Mouse (Mus musculus) monocyte, adult 5-6 weeks (primary cell): Measurements from ENCODE around the gene Grk4. TPM values are rescaled to one million over a fixed set of nuclear protein-coding genes. Genes with fewer than 3 reads are reported as not detected.

Experiments used
- ATAC-seq: fragments of 153-309, 156-312 bp; replicated peaks from 2 replicates; pipeline ENCODE4 v1.8.0; 2017; ENCODE audit warnings: mild to moderate bottlenecking; ENCODE audit not compliant: low TSS enrichment, insufficient number of reproducible peaks, severe bottlenecking, poor library complexity, low FRiP score
- total RNA-seq: library from RNA; stranded (forward); fragments of 200-1000, 200-491, 200-594 nt; gene quantifications from 3 replicates; pipeline ENCODE4 v1.2.3, GENCODE M21; 2017

Grk4 gene
- 2.9 to 12.9 TPM (median 4.2 TPM) in 3 replicates for total RNA-seq

DNA sequence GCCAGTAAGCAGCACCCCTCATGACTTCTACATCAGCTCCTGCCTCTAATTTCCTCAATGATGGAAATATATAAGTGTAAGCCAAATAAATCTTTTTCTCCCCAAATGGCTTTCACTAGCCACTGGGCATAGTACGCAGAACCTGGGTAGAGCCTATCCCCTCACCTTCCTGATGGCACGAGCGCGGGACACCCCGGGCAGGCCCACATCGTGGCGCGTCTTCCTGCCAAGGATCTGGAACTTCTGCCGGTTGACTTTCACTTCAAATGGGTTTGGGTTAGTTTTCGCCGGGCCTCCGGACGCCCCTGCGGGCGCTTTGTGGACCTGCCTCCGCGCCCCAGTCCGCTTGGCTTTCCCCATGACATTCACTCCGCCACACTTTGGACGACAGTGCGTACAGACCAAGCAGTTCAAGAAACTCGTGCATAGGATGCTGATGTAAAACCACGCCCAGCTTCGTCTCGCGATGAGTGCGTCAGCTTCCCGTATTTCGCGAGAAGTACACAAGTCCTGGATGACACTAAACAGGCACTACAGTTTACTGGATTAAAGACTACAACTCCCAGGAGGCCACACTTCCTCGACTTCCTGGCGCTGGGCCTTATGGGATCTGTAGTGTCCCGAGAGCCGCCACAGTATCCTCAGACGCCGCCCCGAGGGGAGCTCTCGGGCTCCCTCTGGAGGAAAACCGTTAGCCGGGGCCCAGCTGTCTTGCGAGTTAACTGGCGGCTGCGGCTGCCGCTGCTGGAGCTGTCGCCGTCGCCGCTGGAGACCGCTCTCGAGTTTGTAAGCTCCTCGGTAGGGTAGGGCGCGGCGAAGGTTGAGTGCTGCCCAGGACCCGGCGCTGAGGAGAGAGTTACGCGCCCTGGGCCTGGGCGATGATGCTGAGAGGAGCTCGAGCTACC, at the start of gene Grk4, which contains the start of gene Nop14:
Gene Grk4 (plus strand): TSS at position 694 of the 905 bp plus-strand sequence.
Gene Nop14 (minus strand): TSS at position 463 of the 905 bp plus-strand sequence.
- ATAC-seq, result peak; percentile 99

DNA sequence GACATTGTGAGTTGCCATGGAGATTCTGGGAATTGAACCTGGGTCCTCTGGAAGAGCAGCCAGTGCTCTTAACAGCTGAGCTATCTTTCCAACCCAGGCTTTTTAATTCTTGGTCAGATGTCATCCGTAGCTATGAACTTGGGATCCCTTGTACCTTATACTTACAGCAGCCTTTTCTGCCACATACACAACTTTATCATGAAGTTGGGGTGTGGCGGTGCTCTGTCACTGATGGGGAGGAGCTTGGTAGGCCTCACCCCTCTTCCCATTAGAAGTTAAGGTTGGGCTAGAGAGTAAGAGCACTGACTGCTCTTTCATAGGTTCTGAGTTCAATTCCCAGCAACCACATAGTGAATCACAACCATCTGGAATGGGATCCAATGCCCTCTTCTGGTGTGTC, 27.2 kb upstream of the Grk4 start:
- ATAC-seq, result no peak

DNA sequence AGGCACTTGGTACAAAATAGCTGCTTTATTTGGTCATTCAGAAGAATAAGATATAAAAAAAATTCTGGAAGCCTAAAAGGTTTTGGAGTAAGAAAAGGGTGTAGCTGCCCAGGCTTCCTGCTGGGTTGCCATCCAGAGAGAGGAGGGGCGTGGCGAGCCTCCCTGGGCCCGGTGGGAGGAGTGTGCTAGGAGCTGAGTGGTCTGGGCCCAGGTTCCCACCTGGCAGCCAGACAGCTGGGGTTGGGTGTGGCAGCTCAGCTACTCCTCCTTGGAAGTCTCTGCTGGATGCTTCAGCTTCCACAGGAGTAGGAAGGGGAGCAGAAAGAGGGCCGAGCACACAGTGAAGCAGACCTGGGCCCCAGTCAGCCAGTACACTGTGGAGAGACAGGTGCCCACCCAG, 26.5 kb upstream of the Grk4 start:
- ATAC-seq, result no peak

DNA sequence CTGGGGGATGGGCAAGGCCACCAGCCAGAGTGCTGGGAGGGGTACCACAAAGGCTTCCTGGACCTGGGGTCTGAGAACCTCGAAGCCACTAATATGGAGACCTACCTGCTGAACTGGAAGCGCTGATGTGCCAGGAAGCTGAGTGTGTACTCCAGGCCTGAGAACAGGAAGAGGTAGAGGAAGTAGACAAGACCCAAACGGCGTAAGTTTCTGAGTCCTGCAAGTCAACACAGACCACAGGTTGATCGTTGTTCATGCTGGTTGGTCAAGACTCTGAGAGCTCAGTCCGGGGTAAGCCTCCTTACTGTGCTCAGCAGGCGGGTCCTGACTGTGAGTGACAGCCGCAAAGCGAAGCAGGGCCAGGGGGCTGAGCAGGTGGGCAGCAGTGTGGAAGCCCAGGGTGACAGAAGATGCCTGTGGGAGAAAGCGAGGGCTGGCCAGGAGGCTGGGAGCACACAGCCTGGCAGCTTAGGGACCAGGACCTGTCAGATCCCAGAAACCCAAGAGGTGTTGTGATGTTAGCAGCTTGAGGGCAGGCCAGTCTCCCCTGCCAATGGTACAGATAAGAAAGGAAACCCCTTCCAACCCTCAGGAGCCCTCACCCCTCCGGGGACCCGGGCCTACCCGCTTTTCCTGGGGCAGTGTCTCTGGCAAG, 25.3 kb upstream of the Grk4 start:
- ATAC-seq, result no peak

DNA sequence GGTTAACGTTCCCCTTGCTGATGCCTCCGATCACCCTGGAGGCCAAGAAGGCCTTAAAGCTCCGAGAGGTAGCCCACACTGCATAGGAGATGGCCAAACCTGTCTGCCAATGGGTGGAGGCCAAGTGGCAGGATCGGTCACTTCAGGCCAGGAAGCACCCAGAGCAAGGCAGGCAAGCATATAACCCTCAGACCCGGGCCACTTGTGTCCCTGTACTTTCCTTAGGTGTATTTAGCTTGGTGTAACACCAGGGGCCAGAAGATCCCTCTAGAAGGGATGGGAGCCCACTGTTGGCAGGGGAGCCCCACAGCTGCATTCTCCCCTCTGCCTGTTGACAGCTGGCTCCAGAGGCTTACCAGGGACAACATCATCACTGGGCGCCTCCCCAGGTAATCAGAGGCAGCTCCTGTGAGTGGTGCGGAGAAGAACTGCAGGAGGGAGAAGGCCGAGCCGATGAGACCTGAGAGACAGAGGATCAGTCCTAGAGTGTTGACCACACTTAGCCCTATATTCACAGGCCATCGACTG, 24.4 kb upstream of the Grk4 start:
- no peak for ATAC-seq

DNA sequence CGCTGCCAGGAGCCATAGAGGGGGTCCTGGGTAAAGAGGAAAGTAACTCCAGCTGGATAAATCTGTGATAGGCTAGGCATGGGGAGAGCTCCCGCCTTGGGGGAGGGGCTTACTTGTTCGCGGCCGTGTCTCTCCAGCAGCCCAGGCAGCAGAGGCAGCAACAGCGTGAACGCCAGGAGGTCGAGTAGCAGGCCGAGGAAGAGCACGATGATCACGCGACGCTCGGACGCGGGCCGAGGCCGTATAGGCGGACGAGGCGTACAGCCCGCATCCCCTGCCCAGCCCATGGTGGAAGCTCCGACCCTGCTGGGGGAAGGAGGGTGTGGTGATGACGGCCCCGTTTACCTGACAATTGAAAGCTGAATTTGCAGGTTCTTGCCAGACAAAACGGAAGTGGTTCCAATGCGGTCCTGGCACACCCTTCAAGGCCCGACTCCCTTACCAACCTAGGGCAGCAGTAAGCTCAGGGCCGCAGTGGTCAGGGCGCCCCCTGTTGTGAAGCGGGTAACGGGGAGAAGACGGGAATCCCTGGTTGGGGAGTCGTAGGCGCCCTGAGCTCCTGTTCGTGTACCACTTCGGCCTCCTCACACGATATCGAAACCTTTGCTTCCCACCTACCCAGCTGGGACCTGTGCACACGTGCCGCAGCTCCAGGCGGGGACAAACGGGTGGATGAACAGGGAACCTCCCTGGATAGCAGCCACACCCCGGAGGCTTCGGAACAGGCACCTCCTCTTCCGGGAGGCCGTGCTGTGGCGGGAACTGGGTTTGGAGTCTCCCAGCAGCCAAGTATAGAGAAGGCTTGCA, 23.5 kb upstream of the Grk4 start, which contains the start of gene Mfsd10:
Gene Mfsd10 (minus strand): TSS at position 732 of the 807 bp plus-strand sequence.
- peak; percentile 72 for ATAC-seq

DNA sequence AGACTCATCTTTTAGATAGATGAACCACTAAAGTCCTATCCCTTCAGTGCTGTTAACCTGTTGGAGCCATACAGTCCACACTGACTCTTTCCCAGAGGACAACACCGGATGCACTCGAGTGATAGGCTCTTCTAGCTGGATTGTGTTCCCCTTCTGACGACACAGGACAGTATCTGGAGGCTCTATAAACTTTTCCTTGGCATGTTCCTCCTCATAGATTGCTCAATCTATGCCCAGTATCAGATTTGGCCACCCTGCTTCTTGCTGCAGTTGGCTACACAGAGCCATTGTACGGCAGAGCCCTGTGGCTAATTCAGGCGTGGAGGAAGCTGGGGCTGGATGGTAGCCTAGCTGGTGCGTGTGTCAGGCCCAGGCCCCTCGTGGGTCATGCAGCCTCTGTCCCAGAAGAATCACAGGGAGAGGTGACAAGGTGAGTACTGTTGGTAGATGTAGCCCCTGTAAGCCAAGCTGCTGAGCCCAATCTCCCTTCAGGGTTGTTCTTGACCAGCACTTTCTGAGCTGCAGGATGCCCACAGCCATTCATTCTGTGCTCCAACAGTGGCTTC, 22.5 kb upstream of the Grk4 start:
- ATAC-seq, result no peak

DNA sequence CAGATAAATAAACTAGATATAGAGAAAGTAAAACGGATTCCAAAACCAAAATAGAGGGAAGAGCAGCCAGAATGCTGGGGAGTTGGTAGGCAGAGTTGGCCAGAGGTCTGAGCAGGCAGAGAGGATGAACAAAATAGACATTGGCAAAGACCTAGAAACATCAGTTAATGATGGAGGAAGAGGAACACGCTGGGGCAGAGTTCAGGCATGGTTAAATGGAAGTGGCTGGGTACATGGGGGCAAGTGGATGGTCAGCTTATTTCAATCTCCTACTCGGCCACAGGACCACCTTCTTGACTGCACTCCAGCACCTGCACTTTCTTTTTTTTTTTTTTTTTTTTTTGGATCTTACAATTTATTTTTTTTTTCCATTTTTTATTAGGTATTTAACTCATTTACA, 18.2 kb upstream of the Grk4 start:
- ATAC-seq, result no peak

DNA sequence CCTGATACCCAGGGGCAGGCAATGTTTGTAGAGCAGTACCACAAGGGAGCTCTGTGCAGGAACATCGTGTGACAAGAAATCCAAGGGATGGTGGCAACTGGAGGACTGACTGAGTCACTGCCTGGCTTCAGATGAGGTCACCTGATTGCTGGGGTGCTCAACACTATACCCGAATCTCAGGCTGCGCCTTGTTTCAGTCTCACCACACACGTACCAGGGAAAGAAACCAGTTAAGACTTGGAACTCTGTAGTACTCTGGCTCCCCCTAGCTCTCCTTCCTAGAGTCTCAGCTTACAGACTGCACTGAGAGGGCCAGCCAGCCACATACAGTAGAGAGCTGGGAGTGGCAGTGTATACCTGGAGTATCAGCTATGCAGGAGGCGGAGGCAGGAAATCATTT, 17.2 kb upstream of the Grk4 start:
- peak; percentile 16; the same call in 1 of the 2 replicates for ATAC-seq

DNA sequence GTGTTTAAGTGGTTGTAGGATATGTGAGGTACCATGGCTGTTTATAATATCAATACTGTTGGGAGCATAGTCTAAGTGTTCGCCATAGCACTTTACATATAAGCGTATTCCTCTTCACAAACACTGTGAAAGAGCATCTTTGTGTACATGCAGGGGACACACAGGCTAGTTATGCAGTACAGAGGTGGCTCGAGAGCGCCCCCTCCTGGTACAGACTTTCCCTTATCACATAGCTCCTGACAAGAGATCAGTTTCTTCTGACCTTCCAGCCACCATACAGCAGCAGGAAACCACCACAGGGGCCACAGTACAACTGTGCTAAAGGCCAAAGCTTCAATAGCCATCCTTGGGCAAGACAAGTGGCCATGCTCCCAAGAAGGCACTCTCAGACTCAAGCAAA, 12.6 kb upstream of the Grk4 start:
- ATAC-seq, result peak; percentile 57

DNA sequence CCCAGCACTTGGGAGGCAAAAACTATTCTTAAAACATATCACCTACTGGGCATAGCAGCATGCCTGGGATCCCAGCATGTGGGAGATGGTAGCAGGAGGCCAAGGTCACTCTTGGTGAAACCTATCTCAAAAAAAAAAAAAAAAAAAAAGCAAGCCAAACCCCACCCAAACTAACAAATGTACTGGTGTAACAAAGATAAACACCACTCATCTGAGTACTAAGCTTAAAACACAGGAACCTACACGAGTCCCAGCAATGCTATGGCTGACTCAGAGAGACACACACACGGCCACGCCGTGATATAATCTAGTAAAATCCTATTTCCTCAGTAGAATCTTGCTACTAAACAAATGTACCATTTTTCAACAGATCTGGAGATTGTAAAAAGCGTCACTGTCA, 7.2 kb upstream of the Grk4 start:
- ATAC-seq, result no peak

DNA sequence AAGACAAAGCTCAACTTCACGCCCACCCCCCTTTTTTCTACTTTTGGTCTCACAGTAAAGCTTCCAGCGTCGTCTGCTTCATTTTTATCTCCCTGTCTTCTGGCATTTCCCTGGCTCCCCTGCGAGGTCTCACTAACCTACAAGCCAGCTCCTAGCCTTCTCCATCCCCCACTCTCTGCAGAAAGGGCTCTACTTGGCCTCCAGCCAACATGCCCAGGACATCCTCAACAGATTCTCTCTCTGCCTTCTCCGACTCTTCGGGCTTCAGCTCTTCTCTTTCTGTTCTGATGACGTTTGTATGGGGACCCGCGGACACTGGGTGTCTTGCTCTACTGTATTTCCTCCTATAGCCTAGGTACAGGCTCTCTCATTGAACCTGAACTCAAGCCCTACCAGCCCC, 5.3 kb upstream of the Grk4 start:
- no peak for ATAC-seq

DNA sequence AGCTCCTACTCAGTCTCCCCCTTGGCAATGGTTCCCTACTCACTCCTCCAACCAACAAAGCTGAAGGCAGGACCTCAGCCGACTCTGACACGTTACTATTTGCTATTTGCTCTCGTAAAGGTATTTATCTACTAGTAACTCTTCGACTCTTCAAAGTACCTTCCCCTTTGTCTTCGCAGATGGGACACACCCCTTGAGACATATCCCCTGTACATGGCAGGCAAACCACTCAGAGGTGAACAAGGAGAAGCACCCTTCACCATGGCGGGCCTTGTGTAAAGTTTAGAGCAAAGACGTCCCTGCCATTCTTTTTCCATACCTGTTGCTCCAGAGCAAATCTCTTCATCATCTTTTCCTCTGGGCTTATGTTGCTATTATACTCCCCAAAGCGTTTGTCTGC, 2.6 kb upstream of the Grk4 start:
- no peak for ATAC-seq

DNA sequence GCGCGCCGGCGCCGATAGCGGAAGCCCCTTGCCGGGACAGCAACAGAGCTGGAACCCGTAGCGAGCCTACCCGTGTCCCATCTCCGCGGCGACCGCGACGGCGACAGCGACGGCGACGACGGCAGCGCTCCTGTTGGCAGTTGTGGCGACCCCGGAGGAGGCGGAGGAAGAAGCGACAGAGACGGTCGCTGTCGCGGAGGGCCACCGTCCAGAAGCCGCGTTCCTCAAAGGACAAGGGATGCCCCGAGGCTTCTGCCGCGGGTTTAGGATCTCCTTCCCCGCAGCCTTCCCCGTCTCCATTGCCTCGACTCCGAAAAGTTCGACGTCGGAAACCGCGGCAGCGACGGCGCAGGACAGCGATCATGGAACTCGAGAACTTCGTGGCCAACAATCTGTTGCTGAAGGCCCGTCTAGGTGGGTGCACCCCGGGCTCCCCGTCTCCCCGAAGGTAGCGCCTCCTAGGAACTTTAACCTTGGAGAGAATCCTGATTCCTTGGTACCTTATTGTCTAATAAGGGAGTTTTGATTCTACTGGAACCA, 482 bp downstream of the Grk4 start:
- ATAC-seq, result no peak

DNA sequence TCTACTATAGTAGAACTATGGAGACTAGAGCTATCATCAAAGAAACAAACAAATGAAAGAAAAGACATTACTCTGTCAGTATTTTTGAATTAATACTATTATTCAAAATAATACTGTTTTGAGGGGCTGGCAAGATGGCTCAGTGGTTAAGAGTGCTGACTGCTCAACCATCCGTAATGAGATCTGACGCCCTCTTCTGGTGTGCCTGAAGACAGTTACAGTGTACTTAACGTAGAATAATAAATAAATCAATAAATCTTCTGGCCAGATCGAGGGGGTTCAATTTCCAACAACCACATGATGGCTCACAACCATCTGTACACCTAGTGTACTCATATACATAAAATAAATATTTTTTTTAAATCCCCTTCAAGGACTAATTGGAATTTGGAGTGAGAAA, 1.7 kb downstream of the Grk4 start:
- no peak for ATAC-seq

DNA sequence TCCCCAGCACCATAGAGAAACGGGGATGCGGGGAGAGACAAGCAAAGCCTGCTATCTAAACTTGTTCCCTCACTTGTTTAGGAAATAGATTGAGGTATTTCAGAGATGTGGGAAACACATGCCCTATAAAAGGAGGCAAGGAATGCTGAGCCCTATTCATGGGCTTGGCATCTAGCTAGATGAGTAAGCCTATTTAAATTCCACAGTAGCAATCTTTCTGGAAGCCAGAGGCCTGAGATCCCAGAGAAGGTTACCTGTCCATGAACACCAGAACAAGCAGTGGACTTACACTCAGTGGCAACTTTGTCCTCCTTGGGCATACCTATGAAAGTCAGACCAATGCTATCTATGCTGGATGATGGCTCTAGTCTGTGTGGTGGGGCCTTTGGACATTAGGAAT, 3.1 kb downstream of the Grk4 start:
- no peak for ATAC-seq

DNA sequence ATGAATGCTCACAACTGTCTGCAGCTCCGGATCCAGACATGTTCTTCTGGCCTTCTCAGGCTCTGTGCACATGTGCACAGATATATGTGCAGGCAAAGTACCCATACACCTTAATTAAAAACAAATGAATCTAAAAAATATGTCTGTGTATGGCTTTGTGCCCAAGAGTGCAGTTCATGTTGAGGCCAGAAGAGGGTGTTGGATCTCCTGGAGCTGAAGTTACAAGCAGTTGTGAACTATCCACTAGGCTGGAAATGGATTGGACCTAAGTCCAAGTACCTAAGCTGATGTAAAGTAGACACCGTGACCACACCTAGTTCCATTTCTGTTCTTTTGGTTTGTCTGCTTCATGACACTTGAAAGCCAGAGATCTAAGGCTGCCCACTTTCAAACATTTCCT, 9.3 kb downstream of the Grk4 start:
- ATAC-seq, result no peak

DNA sequence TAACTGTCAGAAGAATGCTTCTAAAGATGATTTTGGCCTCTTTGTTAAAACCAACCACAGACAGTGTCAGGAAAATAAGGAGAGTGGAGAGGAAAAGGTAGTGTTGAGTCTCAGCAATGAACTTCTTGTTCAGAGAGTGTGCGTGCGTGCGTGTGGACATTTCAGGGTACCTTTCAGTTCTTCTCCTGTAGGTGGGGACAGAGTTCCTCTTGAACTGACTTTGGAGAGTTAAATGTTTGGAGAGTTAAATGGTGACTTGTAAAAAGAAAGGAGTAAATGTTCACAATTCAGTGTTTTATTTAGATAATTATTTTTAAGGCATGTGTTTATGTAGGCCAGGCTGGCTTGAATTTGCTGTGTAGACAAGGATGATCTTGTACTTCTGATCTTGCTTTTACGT, 10.1 kb downstream of the Grk4 start:
- no peak for ATAC-seq
